Mouse (Mus musculus) bone marrow, adult 2 months (tissue): ENCODE results near the gene Fntb.

Source experiments
- CTCF ChIP-seq: fragments of 200-500 bp; IDR thresholded peaks from 2 replicates; pipeline ENCODE4 v1.5.1; 2011; ENCODE audit warnings: low read length, control low read depth; ENCODE audit not compliant: control insufficient read depth, insufficient read depth
- POLR2A ChIP-seq: fragments of 200-500 bp; IDR thresholded peaks from 2 replicates; pipeline ENCODE4 v1.6.1; 2011; ENCODE audit warnings: low read depth, mild to moderate bottlenecking, control low read depth, low read length, borderline replicate concordance; ENCODE audit not compliant: control insufficient read depth

DNA sequence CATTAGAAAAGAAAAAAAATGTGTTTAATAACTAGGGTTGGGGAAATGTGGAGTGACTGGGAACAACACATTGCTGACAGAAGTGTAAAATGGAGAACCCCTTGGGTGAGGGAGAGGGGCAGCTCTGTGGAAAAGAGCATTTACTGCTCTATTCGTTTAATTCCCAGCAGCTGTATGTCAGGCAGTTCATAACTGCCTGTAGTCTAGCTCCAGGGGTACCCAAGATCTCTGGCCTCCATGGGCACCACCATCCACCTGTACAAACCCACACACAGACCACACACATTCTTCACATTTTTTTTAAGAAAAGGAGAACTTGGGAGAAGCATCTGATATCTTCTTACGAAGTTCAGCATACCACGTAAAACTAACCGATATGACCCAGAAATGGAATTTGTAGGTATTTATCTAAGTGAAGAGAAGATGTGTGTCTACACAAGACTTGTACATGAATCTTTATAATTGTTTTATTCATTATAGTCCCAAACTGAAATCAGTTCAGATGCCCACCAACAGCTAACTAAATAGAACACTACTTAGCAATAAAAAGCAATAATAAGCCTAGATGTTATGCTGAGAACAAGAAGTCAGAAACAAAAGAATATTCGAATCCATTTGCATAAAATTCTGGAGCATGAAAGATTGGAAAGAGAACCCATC lies 5.6 kb downstream of the Fntb start:
- TF ChIP-seq CTCF (no peak), POLR2A (no peak)
